Mouse (Mus musculus) CH12.LX (cell line): Measurements from ENCODE around the gene Ube2s. TPM values are rescaled to one million over a fixed set of nuclear protein-coding genes. Genes with fewer than 3 reads are reported as not detected.

Experiments
- DNase-seq: peaks from one replicate; pipeline ENCODE4 v3.0.0-alpha.2; 2013; ENCODE audit errors: extremely low read depth
- H3K27ac ChIP-seq: 2 replicates; pipeline ENCODE4 v1.5.1; 2012; ENCODE audit warnings: low read depth, mild to moderate bottlenecking, control low read depth, moderate library complexity; ENCODE audit not compliant: insufficient read depth
- H3K27me3 ChIP-seq: replicated peaks from 2 replicates; pipeline ENCODE3; 2012; ENCODE audit warnings: inconsistent platforms
- H3K36me3 ChIP-seq, 2 experiments: replicated peaks in 1 of 2; 2 replicates each; pipeline versions ENCODE3 to v1.6.1; 2012; ENCODE audit warnings: inconsistent platforms in 1 of 2, low read length in 1 of 2, mild to moderate bottlenecking in 1 of 2, mixed read lengths in 1 of 2, moderate library complexity in 1 of 2; ENCODE audit not compliant: control insufficient read depth in 1 of 2, insufficient read depth in 1 of 2
- H3K4me1 ChIP-seq, 2 experiments: 2 replicates each; pipeline ENCODE4 v1.6.1; 2012; ENCODE audit warnings: inconsistent platforms in 1 of 2, moderate library complexity in 1 of 2; ENCODE audit not compliant: insufficient read depth in 2 of 2, control insufficient read depth in 1 of 2
- H3K4me2 ChIP-seq: 2 replicates; pipeline ENCODE4 v1.6.1; 2012; ENCODE audit warnings: low read depth, mild to moderate bottlenecking, control low read depth; ENCODE audit not compliant: poor library complexity, insufficient read depth, severe bottlenecking
- H3K4me3 ChIP-seq, 3 experiments: fragments of 150-350 bp in 1 of 3; sonication (generic) in 1 of 3; replicated peaks in 1 of 3; 2 replicates each; pipeline versions ENCODE3 to v1.5.1; 2011 to 2012; ENCODE audit warnings: low read depth in 2 of 3, low read length in 2 of 3, mild to moderate bottlenecking in 2 of 3, moderate library complexity in 2 of 3, control low read depth in 1 of 3, improper control_type of control experiment in 1 of 3, inconsistent platforms in 1 of 3, mixed read lengths in 1 of 3; ENCODE audit not compliant: poor library complexity in 1 of 3
- H3K79me2 ChIP-seq: replicated peaks from 2 replicates; pipeline ENCODE4 v1.6.1; 2012; ENCODE audit warnings: mild to moderate bottlenecking, moderate library complexity; ENCODE audit not compliant: control insufficient read depth, poor library complexity, insufficient read depth, severe bottlenecking; ENCODE audit errors: extremely low read depth
- H3K9ac ChIP-seq: 2 replicates; pipeline ENCODE4 v1.6.1; 2012; ENCODE audit warnings: low read depth, mild to moderate bottlenecking, control low read depth, moderate library complexity; ENCODE audit not compliant: insufficient read depth
- H3K9me3 ChIP-seq: replicated peaks from 2 replicates; pipeline ENCODE3; 2012; ENCODE audit warnings: low read length, inconsistent platforms, mixed read lengths
- BHLHE40 ChIP-seq: IDR thresholded peaks from 2 replicates; pipeline ENCODE4 v1.6.1; 2011; ENCODE audit warnings: mild to moderate bottlenecking, low read depth, low read length, improper control_type of control experiment
- CHD1 ChIP-seq: IDR thresholded peaks from 2 replicates; pipeline ENCODE4 v1.6.1; 2012; ENCODE audit warnings: low read depth, low read length, improper control_type of control experiment, inconsistent platforms
- CHD2 ChIP-seq: IDR thresholded peaks from 2 replicates; pipeline ENCODE4 v1.6.1; 2011; ENCODE audit warnings: low read length, improper control_type of control experiment
- CTCF ChIP-seq, 2 experiments: IDR thresholded peaks in 1 of 2; conservative IDR thresholded peaks in 1 of 2; 2 replicates each; pipeline ENCODE4 v1.5.1; 2011 to 2012; ENCODE audit warnings: low read depth in 2 of 2, low read length in 2 of 2, improper control_type of control experiment in 1 of 2, inconsistent platforms in 1 of 2, mild to moderate bottlenecking in 1 of 2, moderate library complexity in 1 of 2
- HCFC1 ChIP-seq: IDR thresholded peaks from 2 replicates; pipeline ENCODE4 v1.6.1; 2012; ENCODE audit warnings: low read depth, mild to moderate bottlenecking, inconsistent platforms, low read length, improper control_type of control experiment
- IRF4 ChIP-seq: IDR thresholded peaks from 2 replicates; pipeline ENCODE4 v1.6.1; 2014; ENCODE audit warnings: low read depth, mild to moderate bottlenecking, inconsistent platforms, low read length, improper control_type of control experiment
- JUND ChIP-seq: conservative IDR thresholded peaks from 2 replicates; pipeline ENCODE4 v1.6.1; 2011; ENCODE audit warnings: low read depth, low read length, improper control_type of control experiment
- MAX ChIP-seq: IDR thresholded peaks from 2 replicates; pipeline ENCODE4 v1.6.1; 2011; ENCODE audit warnings: low read length, improper control_type of control experiment
- MEF2A ChIP-seq: IDR thresholded peaks from 2 replicates; pipeline ENCODE4 v1.6.1; 2014; ENCODE audit warnings: low read depth, mild to moderate bottlenecking, inconsistent platforms, low read length, improper control_type of control experiment, borderline replicate concordance
- MXI1 ChIP-seq: IDR thresholded peaks from 2 replicates; pipeline ENCODE4 v1.6.1; 2011; ENCODE audit warnings: mild to moderate bottlenecking, low read depth, low read length, improper control_type of control experiment
- MYC ChIP-seq: IDR thresholded peaks from 2 replicates; pipeline ENCODE4 v1.6.1; 2011; ENCODE audit warnings: low read depth, mild to moderate bottlenecking, improper control_type of control experiment, low read length
- NELFE ChIP-seq: IDR thresholded peaks from 2 replicates; pipeline ENCODE4 v1.6.1; 2011; ENCODE audit warnings: low read depth, low read length, improper control_type of control experiment
- NRF1 ChIP-seq: IDR thresholded peaks from 2 replicates; pipeline ENCODE4 v1.6.1; 2014; ENCODE audit warnings: low read depth, mild to moderate bottlenecking, inconsistent platforms, low read length, improper control_type of control experiment, moderate library complexity
- PAX5 ChIP-seq: IDR thresholded peaks from 2 replicates; pipeline ENCODE4 v1.6.1; 2012; ENCODE audit warnings: low read length, inconsistent platforms, mixed read lengths
- POLR2A ChIP-seq: IDR thresholded peaks from 2 replicates; pipeline ENCODE4 v1.6.1; 2011; ENCODE audit warnings: low read depth, mild to moderate bottlenecking, improper control_type of control experiment, low read length
- POLR2AphosphoS2 ChIP-seq: IDR thresholded peaks from 2 replicates; pipeline ENCODE4 v1.6.1; 2011; ENCODE audit warnings: low read depth, low read length, improper control_type of control experiment
- RCOR1 ChIP-seq: conservative IDR thresholded peaks from 2 replicates; pipeline ENCODE4 v1.6.1; 2012; ENCODE audit warnings: low read depth, mild to moderate bottlenecking, inconsistent platforms, low read length, improper control_type of control experiment
- SIN3A ChIP-seq: IDR thresholded peaks from 2 replicates; pipeline ENCODE4 v1.6.1; 2012; ENCODE audit warnings: low read length, improper control_type of control experiment, inconsistent platforms
- SMC3 ChIP-seq: IDR thresholded peaks from 2 replicates; pipeline ENCODE4 v1.6.1; 2011; ENCODE audit warnings: low read depth, low read length, improper control_type of control experiment
- TBP ChIP-seq: conservative IDR thresholded peaks from 2 replicates; pipeline ENCODE4 v1.6.1; 2011; ENCODE audit warnings: low read depth, low read length, improper control_type of control experiment
- TCF12 ChIP-seq: IDR thresholded peaks from 2 replicates; pipeline ENCODE4 v1.6.1; 2014; ENCODE audit warnings: low read depth, mild to moderate bottlenecking, inconsistent platforms, low read length, improper control_type of control experiment
- UBTF ChIP-seq: IDR thresholded peaks from 2 replicates; pipeline ENCODE4 v1.6.1; 2012; ENCODE audit warnings: low read depth, mild to moderate bottlenecking, inconsistent platforms, low read length, improper control_type of control experiment, moderate library complexity
- dilution Hi-C: fragments of 300-500 bp; cut with MboI; formaldehyde crosslinking; loops from 2 replicates; pipeline ENCODE4 v1.14.3; 2020; ENCODE audit warnings: low sequenced_read_pairs; ENCODE audit not compliant: extremely low pct_unique_long_range_greater_than_20kb, extremely low pct_ligation_motif_present
- in situ Hi-C: fragments of 300-500 bp; cut with MboI; formaldehyde crosslinking; loops from 3 replicates; pipeline ENCODE4 v1.14.3; 2019; ENCODE audit warnings: low sequenced_read_pairs, low pct_ligation_motif_present, low pct_unique_long_range_greater_than_20kb, mixed read lengths
- polyA plus RNA-seq: library from polyadenylated mRNA; unstranded; fragments of >175 nt; gene quantifications from 2 replicates; pipeline ENCODE4 v1.2.1, GENCODE M21; 2012; ENCODE audit warnings: low read depth; ENCODE audit not compliant: insufficient read length
- total RNA-seq, 2 experiments: library from RNA; depleted of rRNA; stranded (reverse); fragments of 300-350 nt in 1 of 2; fragments of >200 nt in 1 of 2; gene quantifications; 2 replicates each; pipeline ENCODE4 v1.2.3; 2012 to 2014

The Ube2s gene
- total and polyA plus RNA-seq, 3 experiments, result 238 to 825 (median 392) TPM

DNA sequence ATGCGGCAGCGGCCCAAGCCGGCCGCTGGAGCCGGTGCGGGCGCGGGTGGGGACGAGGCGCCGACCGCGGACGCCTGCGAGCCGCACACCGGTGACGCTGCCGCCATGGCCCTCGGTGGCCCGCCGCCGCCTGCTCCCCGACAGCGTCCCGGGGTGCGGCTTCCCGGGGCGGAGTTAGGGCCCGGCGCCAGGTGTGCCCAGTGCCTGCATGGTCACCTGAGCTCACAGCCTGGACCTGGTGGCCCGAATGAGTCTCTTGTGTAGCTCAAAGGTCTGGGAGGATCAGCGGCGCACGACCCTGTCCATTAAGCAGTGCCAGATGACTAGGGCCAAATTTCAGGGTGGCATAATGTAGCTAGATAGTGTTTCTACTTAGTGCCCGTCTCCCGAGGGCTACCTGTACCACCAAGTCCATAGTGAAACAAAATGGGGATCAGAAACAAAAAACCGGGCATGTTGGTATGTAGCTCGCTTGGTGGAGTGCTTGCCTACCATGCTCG, 22.9 kb downstream of the Ube2s start, which contains the start of gene Tmem238:
TSS of gene Tmem238 (minus strand) at position 221 of the 500 bp plus-strand sequence.
- DNase-seq, result no peak
- in situ Hi-C loops, result loop anchor here (10.0 kb wide), 2 partner anchors 85 to 165 kb away; no protein-coding TSS in a partner anchor
- dilution Hi-C loops, result no loop called here
- H3K4me2 ChIP-seq, result peak within 1 kb of the TSS; percentile 83
- H3K27ac ChIP-seq, result peak within 1 kb of the TSS; percentile 79
- H3K79me2 ChIP-seq, result peaks cover 17% of the 10 kb centered on the region
- TF ChIP-seq MXI1 (no peak), BHLHE40 (0 out of 2 replicates have a peak, but pooled peaks have one; percentile 12)
- peaks cover 1 to 24% of the 10 kb centered on the region in 2 experiments; a peak in 2 of 4 replicates for H3K4me1 ChIP-seq
- H3K36me3 ChIP-seq, result peaks cover 13 to 23% of the 10 kb centered on the region in 2 experiments
- H3K27me3 ChIP-seq, result peaks cover 3% of the 10 kb centered on the region
- H3K4me3 ChIP-seq, result peak within 1 kb of the TSS; percentile 48 to 87 (median 66)
- H3K9me3 ChIP-seq, result no peaks in the 10 kb centered on the region
- peak within 1 kb of the TSS; percentile 73 for H3K9ac ChIP-seq

DNA sequence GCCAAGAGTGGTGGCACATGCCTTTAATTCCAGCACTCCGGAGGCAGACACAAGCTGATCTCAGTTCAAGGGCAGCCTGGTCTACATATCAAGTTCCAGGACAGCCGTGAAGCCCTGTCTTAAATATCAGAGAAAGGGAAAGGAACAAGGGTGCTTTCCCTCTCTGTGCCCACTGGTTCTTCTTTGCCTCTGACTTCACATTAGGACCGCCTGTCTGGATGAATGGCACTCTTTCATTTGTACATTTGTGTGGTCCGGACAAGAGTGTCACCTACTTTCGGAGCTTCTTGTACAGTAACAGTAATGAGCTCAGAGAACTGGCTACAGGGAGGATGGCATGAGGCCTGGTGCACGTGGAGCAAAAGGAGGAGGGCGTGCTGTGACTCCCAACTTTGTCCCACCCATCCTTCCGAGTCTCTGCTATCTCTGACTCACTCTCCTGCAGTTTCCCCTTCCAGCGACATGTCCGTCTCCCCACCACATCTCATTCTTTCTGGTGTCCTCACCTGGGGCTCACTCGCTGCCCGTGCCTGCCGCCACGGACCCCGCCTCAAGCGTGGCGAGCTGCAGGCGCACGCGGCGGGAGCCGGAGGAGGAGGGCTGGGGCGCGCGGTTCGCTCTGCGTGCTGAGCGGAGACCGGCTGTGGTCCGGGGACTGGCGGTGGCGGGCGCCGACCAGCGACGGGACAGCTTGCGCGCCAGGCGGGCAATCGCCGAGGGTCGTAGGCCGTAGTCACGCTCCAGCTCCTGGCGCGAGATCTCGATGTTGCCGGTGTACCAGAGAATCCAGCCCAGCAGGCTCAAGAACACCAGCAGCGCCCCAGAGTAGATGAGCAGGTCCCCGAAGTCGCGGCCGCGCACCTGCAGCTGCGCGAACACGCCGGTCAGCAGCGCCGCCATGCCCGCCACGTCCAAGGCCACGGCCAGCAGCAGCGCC, 23.6 kb downstream of the Ube2s start:
- Histone ChIP-seq H3K4me2 (peak overlapping the region; percentile 83), H3K9me3 (no peaks in the 10 kb centered on the region), H3K4me3 (peak overlapping the region; percentile 48 to 87 (median 66)), H3K4me1 (peaks cover 0 to 19% of the 10 kb centered on the region in 2 experiments; a peak in 2 of 4 replicates), H3K27me3 (peaks cover 3% of the 10 kb centered on the region), H3K27ac (peak overlapping the region; percentile 79), H3K79me2 (peaks cover 9% of the 10 kb centered on the region), H3K9ac (peak overlapping the region; percentile 73), H3K36me3 (peaks cover 6 to 23% of the 10 kb centered on the region in 2 experiments)
- in situ Hi-C loops, result loop anchor here (10.0 kb wide), 2 partner anchors 84 to 164 kb away; no protein-coding TSS in a partner anchor
- DNase-seq, result peak; percentile 67
- TF ChIP-seq UBTF (peak; percentile 97), CTCF (conservative IDR thresholded peaks at IDR 0.05 in 1 of 2, IDR thresholded peaks at IDR 0.05 in 1 of 2; ENCODE audit: low read depth in 2 of 2, low read length in 2 of 2) (peak in 1 of 2 experiments; percentile 25; a peak in 2 of 4 replicates), TCF12 (peak; percentile 60; the same call in 1 of the 2 replicates), HCFC1 (no peak), JUND (no peak), CHD1 (peak; percentile 15; the same call in 1 of the 2 replicates), PAX5 (no peak), POLR2AphosphoS2 (peak; percentile 36; the same call in 1 of the 2 replicates), SMC3 (no peak; the same call in 1 of the 2 replicates), CHD2 (no peak; the same call in 1 of the 2 replicates), SIN3A (peak; percentile 35; the same call in 1 of the 2 replicates), MEF2A (peak; percentile 7; the same call in 1 of the 2 replicates), MYC (peak; percentile 99), MXI1 (peak; percentile 89), NELFE (peak; percentile 64; the same call in 1 of the 2 replicates), TBP (peak; percentile 68), BHLHE40 (peak; percentile 86), POLR2A (peak; percentile 61), IRF4 (0 out of 2 replicates have a peak, but pooled peaks have one; percentile 16), NRF1 (peak; percentile 50; the same call in 1 of the 2 replicates), RCOR1 (peak; percentile 12; the same call in 1 of the 2 replicates), MAX (peak; percentile 97)
- dilution Hi-C loops, result no loop called here
